Mouse (Mus musculus) cerebellum, adult 9-11 months (tissue): ENCODE results near the gene 4933406M09Rik.
A peak's percentile ranks its signal among the peaks of the same experiment; 100 is the strongest.

Experiments
- DNase-seq: peaks from one replicate; pipeline ENCODE4 v3.0.0; 2022

The 4933406M09Rik gene

DNA sequence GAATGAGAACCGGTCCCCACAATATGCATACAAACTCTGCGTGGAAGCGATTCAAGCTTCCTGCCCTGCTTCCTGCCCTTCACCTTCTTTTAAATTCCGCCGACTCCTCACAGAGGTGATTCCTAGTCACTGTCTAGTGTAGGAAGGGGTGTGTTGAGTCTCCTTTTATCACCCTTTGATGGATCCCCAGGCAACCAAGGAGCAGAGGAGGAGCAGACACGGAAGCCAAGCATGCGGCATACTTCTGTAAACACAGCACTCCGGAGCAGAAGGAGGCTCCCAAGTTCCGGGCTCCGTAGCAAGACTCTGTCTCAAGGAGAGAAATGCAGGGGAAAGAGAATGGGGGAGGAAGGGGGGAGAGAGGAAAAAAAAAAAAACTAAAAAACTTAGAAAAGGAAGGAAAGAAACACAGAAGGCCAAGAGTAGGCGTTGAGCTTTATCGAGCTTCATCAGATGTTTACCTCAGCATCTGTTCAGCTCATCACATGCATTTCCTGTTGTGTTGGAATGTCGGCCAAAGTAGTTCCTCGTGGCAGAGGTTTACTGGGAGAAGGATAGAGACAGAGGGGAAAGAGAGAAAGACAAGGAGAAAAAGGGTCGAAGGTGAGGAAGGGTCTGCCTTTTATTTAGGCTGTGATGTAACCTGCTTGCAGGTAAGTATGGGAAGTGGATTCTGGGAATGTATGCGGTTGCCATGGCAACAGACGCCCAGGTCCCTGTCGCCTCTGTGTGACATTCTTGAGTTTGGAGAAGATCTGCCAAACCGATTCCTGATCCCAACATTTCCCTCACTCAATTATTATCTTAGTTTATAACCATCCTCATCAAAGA lies 3.7 kb upstream of the 4933406M09Rik start:
- no peak for DNase-seq

DNA sequence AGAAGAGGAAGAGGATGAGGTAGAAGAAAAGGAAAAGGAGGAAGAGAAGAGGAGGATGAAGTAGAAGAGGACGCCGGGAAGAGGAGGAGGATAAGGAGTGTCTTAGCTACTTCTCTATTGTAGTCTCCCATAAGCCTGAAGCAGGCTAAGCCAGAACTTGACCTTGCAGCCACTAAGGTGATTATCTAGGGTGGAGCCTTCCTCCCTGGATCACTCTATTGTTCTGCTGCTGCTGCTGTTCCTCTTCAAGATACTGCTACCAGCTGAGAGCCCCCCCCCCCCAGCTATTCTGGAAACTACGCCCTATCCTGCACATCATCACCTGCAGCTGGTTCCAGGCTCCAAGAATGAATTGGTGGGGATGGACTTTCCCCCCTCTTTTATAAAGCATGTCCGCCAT lies 1.2 kb upstream of the 4933406M09Rik start:
- no peak for DNase-seq

DNA sequence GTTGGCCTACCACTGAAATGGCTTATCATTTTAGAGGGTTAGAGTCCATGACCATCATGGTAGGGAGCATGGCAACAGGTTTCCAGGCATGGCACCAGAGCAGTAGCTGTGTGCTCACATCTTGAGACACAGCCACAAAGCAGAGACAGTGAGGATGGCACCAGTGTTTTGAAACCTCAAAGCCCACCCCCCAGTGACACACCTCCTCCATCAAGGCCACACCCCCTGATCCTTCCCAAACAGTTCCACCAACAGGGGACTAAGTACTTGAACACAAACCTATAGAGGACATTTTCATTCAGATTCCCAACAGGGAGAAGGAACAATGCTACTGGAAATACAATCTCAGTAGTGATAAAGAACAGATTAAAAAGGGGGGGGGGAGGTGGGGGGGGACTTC lies 564 bp upstream of the 4933406M09Rik start:
- no peak for DNase-seq

DNA sequence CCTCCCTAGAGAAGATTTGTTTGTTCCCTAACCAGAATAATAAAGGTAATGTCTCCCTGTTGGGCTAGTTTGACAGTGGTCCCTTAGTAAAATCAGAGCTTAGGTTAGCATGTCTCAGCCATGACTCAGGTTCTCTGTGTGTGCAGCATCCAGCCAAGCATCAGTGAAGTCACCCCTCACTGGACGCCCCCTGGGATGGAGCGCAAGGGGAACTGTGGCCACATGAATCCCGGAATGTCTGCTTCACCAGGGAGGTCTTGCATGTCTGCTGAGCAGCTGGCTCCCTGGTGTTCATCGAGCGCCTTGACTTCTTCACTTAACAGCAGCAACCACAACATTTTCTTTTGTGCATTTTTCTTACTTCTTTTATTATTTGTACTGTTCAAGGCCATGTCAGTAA lies 8.1 kb downstream of the 4933406M09Rik start:
- no peak for DNase-seq

DNA sequence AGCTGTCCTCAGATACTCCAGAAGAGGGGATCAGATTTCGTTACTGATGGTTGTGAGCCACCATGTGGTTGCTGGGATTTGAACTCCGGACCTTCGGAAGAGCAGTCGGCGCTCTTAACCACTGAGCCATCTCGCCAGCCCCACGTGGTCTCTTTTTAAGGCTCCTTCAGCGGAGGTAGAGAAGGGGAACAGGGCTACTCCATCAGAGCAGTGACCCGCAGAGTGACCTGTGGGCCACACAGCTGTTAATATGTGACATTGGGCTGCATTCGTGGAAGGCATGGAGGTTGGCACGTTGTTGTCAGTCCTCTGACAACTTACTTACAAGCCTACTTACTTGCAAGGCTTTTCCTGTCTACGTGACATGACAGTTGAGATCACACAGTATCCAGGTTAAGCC lies 12.5 kb downstream of the 4933406M09Rik start:
- DNase-seq, result no peak

DNA sequence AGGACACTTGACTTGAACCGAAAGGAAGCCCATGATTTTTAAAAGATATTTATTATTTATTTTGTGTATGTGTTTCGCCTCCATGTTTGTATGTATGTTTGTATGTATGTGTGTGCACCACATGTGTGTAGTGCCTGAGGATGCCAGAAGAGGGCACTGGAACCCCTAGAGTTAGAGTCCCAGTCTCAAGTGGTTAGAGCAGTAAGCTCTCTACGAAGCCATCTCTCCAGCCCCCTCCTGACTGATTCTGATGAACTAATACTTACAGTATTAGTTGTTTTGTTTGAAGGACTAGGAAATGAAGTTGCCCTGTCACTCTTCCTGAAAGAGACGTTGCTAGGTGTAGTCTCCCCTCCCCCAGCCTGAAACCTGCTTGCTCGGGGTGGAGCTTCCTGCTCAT lies 14.0 kb downstream of the 4933406M09Rik start:
- no peak for DNase-seq

DNA sequence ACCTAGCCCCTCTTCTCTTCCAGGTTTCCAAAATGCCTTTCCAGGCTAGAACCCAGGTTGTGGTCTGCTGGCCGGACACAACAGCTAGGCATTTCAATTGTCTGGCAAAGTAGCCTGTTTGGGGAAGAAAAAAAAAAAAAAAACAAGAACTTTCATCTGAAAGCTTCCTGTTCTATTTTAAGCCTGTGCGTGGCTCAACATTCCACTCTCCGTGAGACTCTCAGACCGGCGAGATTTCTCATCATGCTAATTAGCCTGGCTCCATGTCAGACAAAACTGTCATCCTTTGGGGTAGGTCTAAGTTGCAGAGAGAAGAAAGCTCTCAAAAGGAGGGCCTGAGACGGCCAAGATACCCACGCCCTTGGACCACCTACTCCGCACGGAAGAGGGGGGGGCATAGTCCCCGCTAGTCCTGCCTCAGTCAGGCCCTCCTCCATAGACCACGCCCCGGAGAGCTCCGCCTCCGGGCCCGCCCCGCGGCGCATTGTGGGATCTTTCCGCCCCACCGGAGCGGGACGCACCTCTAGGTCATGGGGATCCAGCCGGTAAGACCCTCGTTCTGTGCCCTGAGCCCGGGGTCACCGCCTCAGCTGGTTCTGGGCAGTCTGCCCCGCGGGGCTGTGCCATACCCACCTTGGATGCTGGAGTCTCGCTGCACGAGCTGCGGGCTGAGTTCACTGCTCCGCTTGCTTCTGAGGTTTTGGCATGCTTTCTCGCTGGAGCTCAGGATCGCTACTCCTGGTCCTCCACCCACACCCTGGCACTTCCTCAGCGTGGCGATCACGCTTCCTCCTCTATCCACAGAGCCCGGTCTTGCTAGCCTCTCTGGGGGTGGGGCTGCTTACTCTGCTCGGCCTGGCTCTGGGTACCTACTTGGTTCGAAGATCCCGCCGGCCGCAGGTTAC lies 20.0 kb downstream of the 4933406M09Rik start, which contains the start of gene Cyb5r1:
Cyb5r1 (plus strand) TSS at position 51 of the 905 bp plus-strand sequence.
- DNase-seq, result peak; percentile 75

DNA sequence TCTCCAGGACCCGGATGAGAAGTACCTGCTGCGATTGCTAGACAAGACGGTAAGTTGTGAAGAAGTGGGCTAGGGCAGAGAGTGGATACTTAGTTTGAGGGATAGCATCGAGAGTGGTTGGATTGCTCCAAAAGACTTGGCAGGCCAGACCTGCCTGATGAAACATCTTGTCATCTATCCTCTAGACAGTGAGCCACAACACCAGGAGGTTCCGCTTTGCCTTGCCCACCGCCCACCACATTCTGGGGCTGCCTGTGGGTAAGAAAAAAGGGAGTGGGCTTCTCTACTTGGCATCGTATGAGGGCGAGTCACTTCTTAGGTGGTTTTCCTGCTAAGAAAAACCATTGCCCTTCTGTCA lies 20.7 kb downstream of the 4933406M09Rik start:
- no peak for DNase-seq

DNA sequence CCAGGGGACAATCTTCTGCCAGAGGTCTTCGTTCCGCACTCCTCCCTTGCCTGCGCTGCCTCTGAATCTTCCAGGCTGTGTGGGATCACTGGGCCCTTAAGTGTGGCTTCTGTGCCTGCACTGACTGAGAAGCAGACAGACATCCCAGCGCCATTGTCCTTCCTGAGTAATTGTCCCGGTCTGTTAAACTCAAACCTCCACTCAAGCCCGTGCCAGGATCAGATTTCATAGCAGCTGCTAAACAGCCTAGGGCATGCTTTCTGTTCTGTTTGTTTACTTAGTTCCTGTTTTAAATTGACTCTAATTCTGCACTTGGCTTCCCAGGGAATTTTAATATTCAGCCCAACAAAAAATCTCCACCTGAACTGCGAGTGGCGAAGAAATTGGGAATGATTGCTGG lies 22.3 kb downstream of the 4933406M09Rik start:
- no peak for DNase-seq

DNA sequence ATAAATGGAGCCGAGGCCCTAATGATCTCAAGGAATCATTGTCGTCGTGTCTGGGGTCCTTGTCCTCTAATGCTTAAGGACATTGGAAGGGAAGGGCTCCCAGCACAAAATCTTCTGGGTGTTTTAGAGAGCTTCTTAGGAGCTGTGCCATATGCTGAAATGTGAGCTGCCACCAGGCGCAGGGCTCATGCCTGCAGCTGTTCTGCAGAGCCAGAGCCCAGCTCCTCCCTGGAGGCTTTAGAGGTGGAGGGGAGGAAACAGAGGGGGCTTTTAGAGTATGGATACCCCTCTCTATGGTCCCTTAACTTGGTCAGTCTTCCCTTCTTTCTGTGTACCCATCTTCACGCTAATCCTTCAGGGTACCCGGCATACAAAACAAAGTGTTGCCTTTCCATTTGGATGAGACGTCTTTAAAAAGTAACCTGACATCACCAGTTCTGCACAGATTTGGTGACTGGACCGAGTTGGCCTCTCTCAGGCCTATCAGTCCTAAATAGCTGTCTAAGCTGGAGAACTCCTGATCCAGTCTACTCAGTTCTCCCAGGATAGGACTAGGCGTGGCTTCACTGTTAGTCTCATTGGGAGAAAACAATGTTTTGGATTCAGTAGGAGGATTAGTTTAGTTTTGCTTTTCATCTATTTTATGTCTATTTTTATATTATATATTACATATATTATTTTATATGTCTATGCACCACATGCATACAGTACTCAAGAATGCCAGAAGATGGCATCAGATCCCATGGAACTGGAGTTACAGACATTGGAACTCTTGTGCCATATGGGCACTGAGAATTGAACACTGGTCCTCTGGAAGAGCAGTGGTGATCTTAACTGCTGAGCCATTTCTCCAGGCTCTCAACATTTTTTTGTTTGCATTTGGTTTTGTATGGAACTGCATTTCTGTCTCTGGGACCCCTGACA lies 26.2 kb downstream of the 4933406M09Rik start:
- no peak for DNase-seq

DNA sequence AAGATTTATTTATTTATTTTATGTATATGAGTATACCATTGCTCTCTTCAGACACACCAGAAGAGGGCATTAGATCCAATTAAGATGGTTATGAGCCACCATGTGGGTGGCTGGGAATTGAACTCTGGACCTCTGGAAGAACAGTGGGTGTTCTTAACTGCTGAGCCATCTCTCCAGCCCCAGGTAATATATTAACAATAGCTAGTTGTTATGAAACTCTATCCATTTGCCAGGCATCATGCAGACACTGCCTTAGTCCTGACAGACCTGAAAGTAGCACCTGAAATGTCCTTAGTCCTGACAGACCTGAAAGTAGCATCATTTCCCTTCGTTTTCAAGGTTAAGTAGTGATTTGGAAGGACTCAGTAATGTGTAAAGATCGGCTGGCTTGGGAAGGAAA lies 28.3 kb downstream of the 4933406M09Rik start:
- DNase-seq, result peak; percentile 11

DNA sequence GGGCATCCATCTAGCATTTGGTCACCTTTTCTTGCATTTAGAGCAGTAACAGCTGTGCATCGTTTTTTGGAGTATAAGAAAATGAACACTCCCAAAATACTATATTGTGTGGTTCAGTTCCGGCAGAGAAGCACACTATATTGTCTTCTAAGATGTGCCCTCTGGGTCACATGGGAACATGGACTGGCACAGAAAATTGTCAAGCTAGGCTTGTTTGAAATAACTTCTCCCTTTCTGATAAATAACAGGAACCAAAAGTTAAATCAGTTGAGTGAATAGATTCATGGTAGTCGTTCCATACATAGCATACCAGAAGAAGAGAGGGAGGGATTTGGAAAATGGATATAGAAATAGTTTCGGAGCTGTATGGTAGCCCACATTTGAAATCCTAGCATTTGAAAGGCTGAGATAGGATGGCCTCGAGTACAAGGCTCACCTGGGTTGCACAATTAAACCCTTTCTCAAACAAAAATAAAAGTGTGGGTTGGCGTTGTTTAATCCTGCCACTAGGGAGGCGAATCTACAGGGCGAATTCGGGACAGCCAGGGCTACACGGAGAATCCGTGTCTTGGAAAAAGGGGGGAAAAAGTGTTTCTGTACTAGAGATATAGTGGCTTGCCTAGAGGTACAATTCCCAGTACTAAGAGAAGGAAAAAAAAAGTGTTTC lies 28.9 kb downstream of the 4933406M09Rik start:
- no peak for DNase-seq

DNA sequence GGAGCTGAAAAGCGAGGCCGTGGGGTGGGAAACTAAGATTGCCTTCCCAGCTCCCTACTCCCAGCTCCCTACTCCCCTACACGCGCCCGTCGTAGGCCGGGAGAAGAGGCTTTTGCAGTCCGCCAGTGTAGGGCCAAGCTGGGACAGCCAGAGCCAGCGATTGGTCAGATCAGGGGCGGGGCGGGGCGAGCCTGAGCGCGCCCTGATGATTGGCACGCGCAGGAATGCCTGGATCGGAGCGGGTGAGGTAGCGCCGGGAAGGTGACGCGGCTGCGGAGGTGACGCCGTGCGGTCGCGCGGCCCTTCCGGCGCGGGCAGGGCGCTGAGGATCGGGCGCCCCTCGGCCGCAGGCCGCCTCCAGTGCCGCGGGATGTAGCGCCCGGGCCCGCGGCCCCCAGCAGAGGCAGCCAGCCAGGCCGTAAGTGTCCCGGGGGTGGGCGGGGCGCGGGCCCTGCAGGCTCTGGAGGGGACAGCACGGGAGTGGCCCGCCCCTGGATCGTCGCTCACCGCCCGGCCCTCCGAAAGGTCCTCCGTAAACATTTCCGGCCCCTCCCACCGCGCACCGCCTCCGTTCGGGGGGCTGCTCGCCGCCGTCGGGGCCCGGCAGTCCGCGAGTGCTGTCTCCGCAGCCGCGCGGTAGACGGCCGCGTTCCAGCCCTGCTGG lies 29.6 kb downstream of the 4933406M09Rik start, which contains the start of gene Adipor1:
Adipor1 (plus strand) TSS at position 211 of the 664 bp plus-strand sequence.
- DNase-seq, result peak; percentile 98

DNA sequence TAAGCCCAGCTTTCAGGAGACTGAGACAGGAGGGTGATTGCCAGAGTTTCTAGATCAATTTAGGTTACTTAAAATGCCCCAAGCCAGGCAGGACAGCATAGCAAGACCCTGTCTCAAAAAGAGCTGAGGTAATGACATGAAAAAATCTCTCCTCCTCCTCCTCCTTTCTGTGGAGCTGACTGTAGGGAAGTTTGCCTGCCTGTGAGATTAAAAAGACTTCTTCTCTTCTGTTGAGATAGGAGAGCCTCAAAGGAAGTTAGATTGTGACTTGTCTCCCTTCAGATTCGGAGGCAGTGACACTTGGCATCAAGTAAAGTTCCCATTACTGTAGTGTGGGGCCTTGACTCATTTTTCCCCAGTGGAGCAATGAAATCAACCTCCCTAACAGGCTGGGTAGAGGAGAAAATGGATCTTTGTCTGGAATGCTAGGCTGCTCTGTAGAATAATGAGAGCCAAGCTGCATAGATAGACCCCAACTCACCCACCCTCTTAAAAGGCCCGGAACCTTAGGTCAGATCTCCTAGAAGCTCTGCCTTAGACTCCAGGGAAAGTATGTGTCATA lies 32.8 kb downstream of the 4933406M09Rik start:
- no peak for DNase-seq

DNA sequence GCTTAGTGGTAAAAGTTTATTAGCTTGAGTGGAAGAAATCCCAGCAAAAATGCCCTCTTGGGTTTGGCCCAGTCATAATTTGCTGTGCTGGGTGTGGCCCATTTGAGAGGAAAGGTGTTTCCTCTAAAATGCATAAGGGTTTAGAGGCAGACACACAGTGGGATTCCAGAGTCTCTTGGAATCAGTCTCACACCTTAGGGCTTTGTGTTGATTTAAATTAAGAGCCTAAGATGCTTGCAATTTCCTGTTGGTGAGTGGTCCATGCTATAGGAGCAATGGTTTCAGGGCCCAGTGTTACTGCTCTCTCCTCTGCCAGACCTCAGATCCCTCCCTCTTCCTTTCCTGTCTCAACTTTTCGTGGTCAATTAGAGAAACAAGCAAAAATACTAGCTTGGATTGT lies 33.4 kb downstream of the 4933406M09Rik start:
- DNase-seq, result no peak

DNA sequence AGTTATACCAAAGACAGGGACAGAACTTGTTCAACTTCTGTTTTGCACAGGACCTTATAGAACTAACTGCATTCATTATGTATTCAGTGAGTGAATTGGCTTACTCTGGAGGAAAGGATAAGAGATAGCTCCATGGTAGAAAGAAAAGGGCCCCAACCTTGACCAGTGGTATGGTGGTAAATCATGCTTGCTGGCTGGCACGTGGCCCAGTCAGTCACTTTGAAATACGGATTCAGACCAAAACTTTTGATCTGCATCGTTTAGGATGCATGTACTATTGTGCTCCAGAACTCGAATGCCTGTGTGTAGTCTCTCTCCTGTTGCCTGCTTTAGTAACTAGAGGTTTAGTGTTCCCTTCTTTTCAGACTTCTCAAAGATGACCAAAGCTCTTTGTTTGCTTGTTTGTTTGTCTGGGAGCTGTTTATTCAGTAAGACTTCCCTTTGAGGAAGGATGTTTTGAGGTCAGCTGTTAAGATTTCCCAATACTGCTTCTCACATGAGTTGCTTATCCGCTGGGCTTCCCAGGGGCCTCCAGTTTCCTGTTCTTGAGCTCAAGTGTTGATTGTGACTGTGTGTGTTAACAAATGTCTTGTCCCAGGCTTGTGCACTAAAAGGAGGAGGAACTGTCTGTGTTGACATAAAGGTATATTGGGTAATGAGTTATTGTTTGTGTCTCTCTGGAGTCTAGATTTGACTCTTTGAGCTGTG lies 34.2 kb downstream of the 4933406M09Rik start:
- DNase-seq, result no peak

DNA sequence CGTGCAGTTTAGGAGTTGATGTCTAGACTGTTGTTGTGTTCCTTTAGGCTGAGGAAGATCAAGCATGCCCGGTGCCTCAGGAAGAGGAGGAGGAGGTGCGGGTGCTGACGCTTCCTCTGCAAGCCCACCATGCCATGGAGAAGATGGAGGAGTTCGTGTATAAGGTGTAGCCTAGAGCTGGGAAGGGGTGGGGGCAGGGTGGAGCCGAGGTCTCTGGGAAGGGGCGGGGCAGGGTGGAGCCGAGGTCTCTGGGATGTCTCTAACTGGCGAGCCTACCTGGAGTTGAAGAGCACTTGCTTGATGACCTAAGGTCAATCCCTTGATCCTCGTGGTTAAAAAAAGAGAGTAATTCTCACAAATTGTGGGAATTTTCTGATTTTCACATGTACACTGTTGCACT lies 38.2 kb downstream of the 4933406M09Rik start:
- DNase-seq, result no peak

DNA sequence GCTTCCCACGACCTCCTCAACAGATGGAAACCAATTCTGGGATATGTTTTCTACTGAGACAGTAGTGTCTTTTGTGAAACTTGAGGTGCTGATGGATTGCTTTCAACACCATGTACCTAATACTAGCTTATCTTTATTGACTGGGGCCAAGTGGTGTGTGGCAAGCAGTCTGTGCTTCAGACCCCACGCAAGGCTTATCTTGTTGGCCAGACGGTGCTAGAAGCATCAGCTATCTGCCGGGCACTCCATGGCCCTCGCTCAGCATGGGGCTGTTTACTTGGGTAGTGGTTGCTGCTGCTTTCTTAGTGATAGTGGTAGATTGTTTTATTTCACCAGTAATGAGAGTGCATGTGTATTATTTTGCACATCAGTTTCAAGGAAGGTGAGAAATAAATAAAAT lies 40.5 kb downstream of the 4933406M09Rik start:
- DNase-seq, result no peak

DNA sequence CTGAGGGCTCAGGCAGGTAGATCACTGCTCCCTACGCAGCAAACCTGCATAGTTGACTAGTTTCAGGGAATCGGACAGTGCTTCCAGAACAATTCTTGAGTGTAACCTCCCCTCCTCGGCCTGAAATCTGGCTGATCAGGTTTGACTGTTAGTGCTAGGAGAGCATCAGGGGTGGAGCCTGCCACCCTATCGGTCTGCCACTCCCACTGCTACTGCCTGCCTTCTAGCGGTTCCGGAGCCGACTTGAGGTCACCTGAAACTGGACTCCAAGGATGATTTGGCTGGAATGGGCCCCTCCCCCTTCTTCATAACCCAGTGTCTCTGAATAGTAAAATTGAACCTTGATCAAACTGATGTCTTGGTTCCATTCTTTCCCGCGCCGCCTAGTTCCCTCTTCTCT lies 47.3 kb downstream of the 4933406M09Rik start:
- no peak for DNase-seq

DNA sequence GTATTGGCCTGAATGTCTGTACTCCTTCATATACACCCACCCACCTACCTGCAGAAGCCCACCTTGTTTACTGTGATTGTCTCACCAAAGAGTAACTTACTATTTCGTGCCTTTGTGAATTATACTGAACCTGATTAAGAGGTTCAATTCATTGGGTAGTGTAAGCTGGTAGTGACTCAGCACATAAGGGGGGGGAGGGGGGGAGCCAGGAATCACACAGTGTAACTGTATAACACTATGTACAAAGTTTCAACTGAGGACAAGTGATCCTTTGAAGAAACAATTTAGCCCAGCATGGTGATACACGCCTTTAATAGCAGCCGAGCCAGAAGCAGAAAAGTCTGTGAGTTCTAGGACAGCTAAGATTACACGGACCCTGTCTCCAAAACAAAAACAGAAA lies 47.7 kb downstream of the 4933406M09Rik start:
- DNase-seq, result no peak

DNA sequence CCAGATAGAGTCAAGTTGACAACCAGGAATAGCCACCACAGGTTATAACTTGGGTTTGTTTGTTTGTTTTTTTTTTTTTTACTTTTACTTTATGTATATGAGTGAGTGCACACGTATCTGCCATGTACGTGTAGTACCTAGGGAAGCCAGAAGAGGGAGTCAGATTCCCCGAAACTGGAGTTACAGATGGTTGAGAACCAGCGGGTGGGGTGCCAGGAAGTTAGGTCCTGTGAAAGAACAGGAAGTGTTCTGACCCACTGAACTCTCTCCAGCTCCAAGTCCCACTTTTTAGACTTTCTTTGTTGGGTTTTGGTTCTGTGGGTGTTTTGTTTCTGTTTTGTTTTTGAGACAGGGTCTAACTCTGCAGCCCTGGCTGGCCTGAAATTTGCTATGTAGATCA lies 49.7 kb downstream of the 4933406M09Rik start:
- no peak for DNase-seq
